Mouse (Mus musculus): ENCODE results near the gene Smyd4. TPM values are rescaled to one million over a fixed set of nuclear protein-coding genes. Genes with fewer than 3 reads are reported as not detected.

The Smyd4 gene
- polyA plus RNA-seq, 1 experiment, result 4.0 TPM

DNA sequence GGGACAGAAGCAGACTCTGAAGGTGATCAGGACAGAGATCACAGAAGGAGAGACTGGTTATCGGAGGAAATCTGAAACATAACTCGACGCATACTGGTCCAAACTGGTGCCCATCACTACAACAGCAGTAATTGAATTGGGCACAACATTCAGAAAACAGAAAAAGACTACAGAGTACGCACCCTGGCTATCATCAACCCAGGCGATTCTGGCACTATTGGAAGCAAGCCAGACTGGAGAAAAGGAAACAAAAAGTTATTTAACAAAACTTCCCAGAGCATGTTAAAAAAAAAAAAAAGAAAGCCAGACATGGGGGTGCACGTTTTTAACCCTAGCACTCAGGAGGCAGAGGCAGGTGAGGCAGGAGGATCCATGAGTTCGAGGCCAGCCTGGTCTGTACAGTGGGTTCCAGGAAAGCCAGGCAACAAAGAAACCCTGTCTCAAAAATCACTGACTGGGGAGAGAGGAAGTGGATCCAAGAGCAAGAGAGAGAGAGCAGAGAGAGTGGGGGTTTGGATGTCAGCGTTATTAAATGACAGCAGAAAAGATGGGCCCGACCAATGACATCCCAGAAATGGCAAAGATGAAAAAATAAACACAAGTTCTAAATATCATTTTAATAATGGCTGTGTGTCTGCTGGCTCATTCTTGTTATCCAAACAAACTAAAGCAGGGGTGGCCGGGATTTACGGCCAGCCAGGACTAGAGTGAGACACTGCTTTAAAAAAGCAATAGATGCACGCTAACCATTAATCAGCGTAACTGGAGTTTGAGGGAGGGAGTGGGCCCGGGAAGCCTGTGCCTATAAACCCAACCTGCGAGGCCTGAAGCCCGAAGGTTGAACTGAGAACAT is 22.9 kb upstream of the Smyd4 start:
- peaks cover 7% of the 10 kb centered on the region; the same call in 1 of the 2 replicates for H3K4me1 ChIP-seq (ENCODE audit: control insufficient read depth, insufficient read depth, insufficient read length)
- H3K4me3 ChIP-seq (ENCODE audit: extremely low read depth, insufficient read depth, insufficient read length), result no peak overlapping the region
- TF ChIP-seq POLR2A (IDR thresholded peaks at IDR 0.05; ENCODE audit: low read depth, low read length) (no peak), CTCF (IDR thresholded peaks at IDR 0.05; ENCODE audit: extremely low read depth, insufficient read depth, insufficient read length, insufficient replicate concordance) (no peak)
- no peaks in the 10 kb centered on the region for H3K27me3 ChIP-seq (ENCODE audit: control insufficient read depth, insufficient read depth, low read length)
- 87% methylated on average over 16 of the region's 16 CpGs for WGBS
- H3K27ac ChIP-seq (ENCODE audit: insufficient read depth, low read length), result peak overlapping the region; percentile 23; the same call in 1 of the 2 replicates
- peaks cover 6% of the 10 kb centered on the region for H3K36me3 ChIP-seq (ENCODE audit: control insufficient read depth, insufficient read depth, low read length)
- DNase-seq (ENCODE audit: low read depth in 1 of 2, low spot score in 2 of 2), result no peak

DNA sequence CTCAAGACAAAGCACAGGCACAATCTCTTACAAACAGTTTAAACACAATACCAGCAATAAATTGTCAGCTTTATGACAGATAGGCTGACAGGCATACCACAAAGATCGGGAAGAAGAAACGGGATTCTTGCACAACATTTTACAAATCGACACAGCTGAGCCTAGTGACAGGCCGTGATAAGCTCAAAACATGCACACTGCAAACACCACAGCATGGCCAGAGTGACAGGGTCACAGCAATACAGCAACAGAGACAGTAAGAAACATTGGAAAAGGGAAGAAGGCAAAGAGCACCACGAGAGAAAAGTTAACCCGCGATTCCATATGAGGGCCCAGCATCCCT is 22.3 kb upstream of the Smyd4 start:
- no peak for DNase-seq (ENCODE audit: low read depth in 1 of 2, low spot score in 2 of 2)
- 76% methylated on average over 7 of the region's 7 CpGs for WGBS
- Histone ChIP-seq H3K27me3 (ENCODE audit: control insufficient read depth, insufficient read depth, low read length) (no peaks in the 10 kb centered on the region), H3K36me3 (ENCODE audit: control insufficient read depth, insufficient read depth, low read length) (peaks cover 6% of the 10 kb centered on the region), H3K4me3 (ENCODE audit: extremely low read depth, insufficient read depth, insufficient read length) (no peak overlapping the region), H3K4me1 (ENCODE audit: control insufficient read depth, insufficient read depth, insufficient read length) (peaks cover 7% of the 10 kb centered on the region; the same call in 1 of the 2 replicates), H3K27ac (ENCODE audit: insufficient read depth, low read length) (no peak overlapping the region)
- TF ChIP-seq CTCF (IDR thresholded peaks at IDR 0.05; ENCODE audit: extremely low read depth, insufficient read depth, insufficient read length, insufficient replicate concordance) (no peak), POLR2A (IDR thresholded peaks at IDR 0.05; ENCODE audit: low read depth, low read length) (no peak)

DNA sequence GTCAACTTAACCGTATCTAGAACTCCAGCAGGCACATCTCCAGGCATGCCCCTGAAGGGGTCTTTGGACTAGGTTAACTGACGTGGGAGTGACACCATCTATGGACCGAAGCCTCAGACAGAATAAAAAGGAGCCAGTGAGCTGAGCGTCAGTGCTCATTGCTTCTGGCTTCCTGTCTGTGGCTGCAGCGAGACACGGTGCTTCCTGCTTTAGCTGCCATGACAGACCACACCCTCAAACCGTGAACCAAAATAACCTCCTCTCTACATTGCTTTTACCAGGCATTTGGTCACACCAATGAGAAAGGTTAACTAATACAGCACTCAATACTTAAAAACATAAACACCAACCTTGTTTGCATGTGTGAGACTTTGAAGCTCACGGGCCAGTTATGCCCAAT is 11.6 kb upstream of the Smyd4 start:
- peaks cover 26% of the 10 kb centered on the region; the same call in 1 of the 2 replicates for H3K4me1 ChIP-seq (ENCODE audit: control insufficient read depth, insufficient read depth, insufficient read length)
- TF ChIP-seq POLR2A (IDR thresholded peaks at IDR 0.05; ENCODE audit: low read depth, low read length) (peak; percentile 46), CTCF (IDR thresholded peaks at IDR 0.05; ENCODE audit: extremely low read depth, insufficient read depth, insufficient read length, insufficient replicate concordance) (no peak)
- DNase-seq (ENCODE audit: low read depth in 1 of 2, low spot score in 2 of 2), result peak; percentile 41 to 65
- H3K27ac ChIP-seq (ENCODE audit: insufficient read depth, low read length), result peak overlapping the region; percentile 94
- peak overlapping the region; percentile 4; the same call in 1 of the 2 replicates for H3K4me3 ChIP-seq (ENCODE audit: extremely low read depth, insufficient read depth, insufficient read length)
- no peaks in the 10 kb centered on the region for H3K27me3 ChIP-seq (ENCODE audit: control insufficient read depth, insufficient read depth, low read length)
- peaks cover 15% of the 10 kb centered on the region for H3K36me3 ChIP-seq (ENCODE audit: control insufficient read depth, insufficient read depth, low read length)
- 14% methylated on average over 8 of the region's 8 CpGs for WGBS

DNA sequence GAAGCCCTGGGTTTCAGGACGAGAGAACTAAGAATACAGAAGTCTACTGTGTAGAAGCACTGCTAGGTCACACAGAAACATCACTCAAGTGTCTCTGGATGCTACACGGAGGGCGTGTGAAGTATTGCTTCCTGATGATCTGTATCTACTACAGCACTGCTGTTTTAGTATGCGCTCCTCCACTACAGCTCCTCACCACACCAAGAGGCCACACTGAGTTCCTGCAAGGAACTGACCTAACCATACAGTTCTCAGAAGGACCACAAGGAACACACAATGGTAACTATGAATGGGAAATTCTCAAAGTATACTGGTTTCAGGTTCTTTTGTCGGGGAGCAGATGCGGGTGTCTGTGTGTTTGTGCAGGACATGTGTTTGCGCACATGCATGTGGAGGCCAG is 11.0 kb upstream of the Smyd4 start:
- H3K4me3 ChIP-seq (ENCODE audit: extremely low read depth, insufficient read depth, insufficient read length), result no peak overlapping the region
- peak overlapping the region; percentile 94 for H3K27ac ChIP-seq (ENCODE audit: insufficient read depth, low read length)
- 57% methylated on average over 7 of the region's 7 CpGs for WGBS
- peaks cover 13% of the 10 kb centered on the region for H3K36me3 ChIP-seq (ENCODE audit: control insufficient read depth, insufficient read depth, low read length)
- no peak for TF ChIP-seq CTCF (IDR thresholded peaks at IDR 0.05; ENCODE audit: extremely low read depth, insufficient read depth, insufficient read length, insufficient replicate concordance)
- no peak for TF ChIP-seq POLR2A (IDR thresholded peaks at IDR 0.05; ENCODE audit: low read depth, low read length)
- peaks cover 26% of the 10 kb centered on the region; the same call in 1 of the 2 replicates for H3K4me1 ChIP-seq (ENCODE audit: control insufficient read depth, insufficient read depth, insufficient read length)
- DNase-seq (ENCODE audit: low read depth in 1 of 2, low spot score in 2 of 2), result no peak
- no peaks in the 10 kb centered on the region for H3K27me3 ChIP-seq (ENCODE audit: control insufficient read depth, insufficient read depth, low read length)

DNA sequence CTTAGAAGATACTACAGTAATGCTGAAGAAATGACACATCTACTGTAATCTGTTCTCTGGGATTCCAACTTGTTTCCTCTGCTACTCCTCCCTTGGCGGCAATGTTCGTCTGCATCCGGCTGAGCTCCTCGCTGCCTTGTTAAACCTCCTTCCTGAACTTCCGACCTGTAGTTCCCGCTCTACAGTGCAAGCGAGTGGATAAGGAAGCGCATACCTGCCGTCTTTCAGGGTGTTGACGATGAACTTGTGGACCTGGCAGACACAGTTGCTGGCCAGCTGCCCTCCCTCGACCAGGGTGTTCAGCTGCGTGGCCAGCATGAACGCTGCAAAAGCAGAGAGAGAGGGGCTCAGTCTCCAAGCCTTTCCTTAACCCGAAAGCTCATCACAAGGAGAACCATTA is 8.2 kb upstream of the Smyd4 start:
- Histone ChIP-seq H3K27me3 (ENCODE audit: control insufficient read depth, insufficient read depth, low read length) (no peaks in the 10 kb centered on the region), H3K27ac (ENCODE audit: insufficient read depth, low read length) (no peak overlapping the region), H3K4me3 (ENCODE audit: extremely low read depth, insufficient read depth, insufficient read length) (no peak overlapping the region), H3K36me3 (ENCODE audit: control insufficient read depth, insufficient read depth, low read length) (peaks cover 13% of the 10 kb centered on the region), H3K4me1 (ENCODE audit: control insufficient read depth, insufficient read depth, insufficient read length) (peaks cover 38% of the 10 kb centered on the region; the same call in 1 of the 2 replicates)
- TF ChIP-seq POLR2A (IDR thresholded peaks at IDR 0.05; ENCODE audit: low read depth, low read length), result no peak
- no peak for TF ChIP-seq CTCF (IDR thresholded peaks at IDR 0.05; ENCODE audit: extremely low read depth, insufficient read depth, insufficient read length, insufficient replicate concordance)
- DNase-seq (ENCODE audit: low read depth in 1 of 2, low spot score in 2 of 2), result no peak
- WGBS, result 95% methylated on average over 14 of the region's 14 CpGs

DNA sequence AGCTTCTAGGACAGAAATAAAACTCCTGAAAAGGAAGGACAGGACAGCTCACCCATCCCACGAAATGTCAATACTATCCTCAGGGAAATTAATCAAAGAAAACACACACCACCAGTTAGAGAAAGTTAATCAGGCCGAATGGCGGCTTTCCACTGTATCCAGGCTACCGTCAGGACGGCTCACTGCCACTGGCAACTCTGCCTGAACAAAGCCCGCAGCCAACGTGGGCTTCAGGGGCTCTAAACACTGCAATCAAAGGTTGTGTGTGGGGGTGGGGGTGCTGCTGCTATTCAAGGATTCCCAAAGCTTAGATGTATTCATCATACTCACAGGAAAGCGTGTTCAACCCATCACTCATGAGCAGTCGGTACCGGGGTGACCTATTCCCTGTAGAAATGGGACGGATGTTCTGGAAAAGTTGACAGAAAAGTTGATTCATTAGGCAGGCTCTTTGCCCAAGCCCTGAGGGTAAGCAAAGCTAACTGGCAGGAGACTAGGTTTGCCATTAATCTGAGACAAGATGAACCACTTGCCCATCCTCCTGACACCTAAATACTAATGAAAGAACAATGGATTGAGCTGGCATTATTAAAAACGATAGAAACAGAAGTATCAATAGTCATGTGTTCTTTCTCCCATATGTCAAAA is 7.4 kb upstream of the Smyd4 start:
- Histone ChIP-seq H3K36me3 (ENCODE audit: control insufficient read depth, insufficient read depth, low read length) (peaks cover 13% of the 10 kb centered on the region), H3K27me3 (ENCODE audit: control insufficient read depth, insufficient read depth, low read length) (no peaks in the 10 kb centered on the region), H3K4me1 (ENCODE audit: control insufficient read depth, insufficient read depth, insufficient read length) (peaks cover 38% of the 10 kb centered on the region; the same call in 1 of the 2 replicates), H3K4me3 (ENCODE audit: extremely low read depth, insufficient read depth, insufficient read length) (no peak overlapping the region), H3K27ac (ENCODE audit: insufficient read depth, low read length) (no peak overlapping the region)
- 94% methylated on average over 12 of the region's 12 CpGs for WGBS
- TF ChIP-seq POLR2A (IDR thresholded peaks at IDR 0.05; ENCODE audit: low read depth, low read length) (no peak), CTCF (IDR thresholded peaks at IDR 0.05; ENCODE audit: extremely low read depth, insufficient read depth, insufficient read length, insufficient replicate concordance) (no peak)
- DNase-seq (ENCODE audit: low read depth in 1 of 2, low spot score in 2 of 2), result no peak
